In genomic region chr11:20631026-20631940, GRCm38 (mm10) we compare ENCODE assay signal across 8 mouse cellular contexts.
A peak's percentile ranks its signal among the peaks of the same experiment; 100 is the strongest.
DNase-seq lines count a peak whose midpoint lies in the region; ATAC-seq and TF ChIP-seq lines count a peak whose summit lies in the region.

No protein-coding gene starts in this region.

- TF ChIP-seq CTCF in cerebellum, adult 2 months (IDR thresholded peaks at IDR 0.05; ENCODE audit: borderline replicate concordance, insufficient read depth, low read depth, low read length): no peak
- no peak for TF ChIP-seq CTCF in forebrain, postnatal 0 days (IDR thresholded peaks at IDR 0.05; ENCODE audit: low read depth)
- TF ChIP-seq CTCF in layer of hippocampus, adult 2 months (conservative IDR thresholded peaks at IDR 0.05): no peak
- no peak for TF ChIP-seq CTCF in lung, embryonic 14.5 days (IDR thresholded peaks at IDR 0.05; ENCODE audit: low read depth)

- H3K27me3 ChIP-seq in cerebellum, adult 2 months (ENCODE audit: control insufficient read depth, insufficient read depth, low read length): no peaks in the 10 kb centered on the region
- no peaks in the 10 kb centered on the region for H3K27me3 ChIP-seq in forebrain, postnatal 0 days (ENCODE audit: insufficient read depth, low read length)
- H3K27me3 ChIP-seq in lung, embryonic 14.5 days (ENCODE audit: insufficient read depth, low read length): no peaks in the 10 kb centered on the region

- peaks cover 3% of the 10 kb centered on the region for H3K4me1 ChIP-seq in cerebellum, adult 2 months (ENCODE audit: control insufficient read depth, insufficient read depth, low read length)
- H3K4me1 ChIP-seq in forebrain, postnatal 0 days (ENCODE audit: insufficient read depth): peaks cover 11% of the 10 kb centered on the region; the same call in 1 of the 2 replicates
- H3K4me1 ChIP-seq in lung, embryonic 14.5 days (ENCODE audit: insufficient read depth): peaks cover 9% of the 10 kb centered on the region

- peak; percentile 100 for DNase-seq in Muller cell, postnatal 12 days (ENCODE audit: inconsistent ontology term)
- DNase-seq in cerebellum, adult 2 months: peak; percentile 97
- peak; percentile 92 for DNase-seq in forebrain, postnatal 0 days
- DNase-seq in heart, postnatal 4 days: peak; percentile 97
- DNase-seq in layer of hippocampus, adult 2 months (ENCODE audit: low spot score in 2 of 2): peak; percentile 94 to 96
- peak; percentile 98 for DNase-seq in lung, embryonic 14.5 days
- peak; percentile 87 for DNase-seq in ovary, postnatal 10 days (ENCODE audit: low spot score)
- DNase-seq in thymus, postnatal 10 days (ENCODE audit: low spot score in 2 of 2): peak; percentile 93

- peak overlapping the region; percentile 89 for H3K4me3 ChIP-seq in cerebellum, adult 2 months (replicated peaks; ENCODE audit: insufficient read depth, low read depth, low read length)
- H3K4me3 ChIP-seq in forebrain, postnatal 0 days (ENCODE audit: low read depth, low read length): peak overlapping the region; percentile 90
- peak overlapping the region; percentile 80 for H3K4me3 ChIP-seq in layer of hippocampus, adult 2 months
- peak overlapping the region; percentile 79 for H3K4me3 ChIP-seq in lung, embryonic 14.5 days (ENCODE audit: low read depth, low read length)

- H3K4me2 ChIP-seq in forebrain, postnatal 0 days (ENCODE audit: low read depth): peak overlapping the region; percentile 86
- peak overlapping the region; percentile 78 for H3K4me2 ChIP-seq in lung, embryonic 14.5 days

- peak overlapping the region; percentile 97 for H3K9ac ChIP-seq in forebrain, postnatal 0 days
- H3K9ac ChIP-seq in lung, embryonic 14.5 days: peak overlapping the region; percentile 50

- peak; percentile 65; the same call in 1 of the 2 replicates for TF ChIP-seq POLR2A in cerebellum, adult 2 months (IDR thresholded peaks at IDR 0.05; ENCODE audit: borderline replicate concordance, insufficient read depth, low read length)

- WGBS in cerebellum, adult 2 months: 4% methylated on average over 36 of the region's 36 CpGs
- WGBS in forebrain, postnatal 0 days: 3% methylated on average over 35 of the region's 36 CpGs
- WGBS in lung, embryonic 14.5 days: 2% methylated on average over 33 of the region's 36 CpGs

- H3K9me3 ChIP-seq in forebrain, postnatal 0 days (ENCODE audit: low read length): no peaks in the 10 kb centered on the region
- H3K9me3 ChIP-seq in lung, embryonic 14.5 days (ENCODE audit: low read depth, low read length): no peaks in the 10 kb centered on the region

- peak overlapping the region; percentile 69 for H3K27ac ChIP-seq in cerebellum, adult 2 months (ENCODE audit: insufficient read depth, low read length)
- peak overlapping the region; percentile 93 for H3K27ac ChIP-seq in forebrain, postnatal 0 days (ENCODE audit: low read depth, low read length)
- H3K27ac ChIP-seq in layer of hippocampus, adult 2 months: peak overlapping the region; percentile 93
- peak overlapping the region; percentile 100 for H3K27ac ChIP-seq in lung, embryonic 14.5 days (ENCODE audit: low read depth)

- peak; percentile 87 for ATAC-seq in forebrain, postnatal 0 days
- ATAC-seq in lung, embryonic 14.5 days (ENCODE audit: insufficient read depth): peak; percentile 90

- H3K36me3 ChIP-seq in forebrain, postnatal 0 days (ENCODE audit: insufficient read depth): no peaks in the 10 kb centered on the region
- no peaks in the 10 kb centered on the region for H3K36me3 ChIP-seq in lung, embryonic 14.5 days (ENCODE audit: insufficient read depth)

Comparison
In these comparisons a context has a peak if more than half of its experiments do, and no peak if none do; other contexts are left out.
1. Peak in every context shown above with its lines: DNase-seq, ATAC-seq, H3K4me3 ChIP-seq and H3K27ac ChIP-seq.